Mouse (Mus musculus): ENCODE measurements around the gene Dlk2. TPM values are rescaled to one million over a fixed set of nuclear protein-coding genes. Genes with fewer than 3 reads are reported as not detected.

The Dlk2 gene
- polyA plus RNA-seq, 1 experiment from 2014 or later = 9.0 TPM

- H3K36me3 ChIP-seq = no peaks in the 10 kb centered on the region
- ATAC-seq (ENCODE audit: low read depth) = no peak
- H3K27me3 ChIP-seq = no peaks in the 10 kb centered on the region
- H3K9ac ChIP-seq = no peak overlapping the region
- 23% methylated on average over 5 of the region's 5 CpGs for WGBS
- no peak overlapping the region for H3K4me3 ChIP-seq
- H3K9me3 ChIP-seq = no peaks in the 10 kb centered on the region
- H3K27ac ChIP-seq (replicated peaks) = no peak overlapping the region
- no peaks in the 10 kb centered on the region for H3K4me1 ChIP-seq (replicated peaks)
- H3K4me2 ChIP-seq = no peak overlapping the region
Observed at GRCm38 (mm10) chr17:46336475-46336874, 39.3 kb downstream of the Dlk2 start.

- no peak for ATAC-seq (ENCODE audit: low read depth)
- WGBS = 86% methylated on average over 7 of the region's 7 CpGs
- Histone ChIP-seq H3K4me1 (replicated peaks) (no peaks in the 10 kb centered on the region), H3K27ac (replicated peaks) (no peak overlapping the region), H3K27me3 (no peaks in the 10 kb centered on the region), H3K9ac (no peak overlapping the region), H3K4me2 (no peak overlapping the region), H3K4me3 (no peak overlapping the region), H3K9me3 (0 out of 2 replicates have a peak, but pooled peaks cover 3% of the 10 kb centered on the region), H3K36me3 (no peaks in the 10 kb centered on the region)
Observed at GRCm38 (mm10) chr17:46341208-46341607, 44.0 kb downstream of the Dlk2 start.

DNA sequence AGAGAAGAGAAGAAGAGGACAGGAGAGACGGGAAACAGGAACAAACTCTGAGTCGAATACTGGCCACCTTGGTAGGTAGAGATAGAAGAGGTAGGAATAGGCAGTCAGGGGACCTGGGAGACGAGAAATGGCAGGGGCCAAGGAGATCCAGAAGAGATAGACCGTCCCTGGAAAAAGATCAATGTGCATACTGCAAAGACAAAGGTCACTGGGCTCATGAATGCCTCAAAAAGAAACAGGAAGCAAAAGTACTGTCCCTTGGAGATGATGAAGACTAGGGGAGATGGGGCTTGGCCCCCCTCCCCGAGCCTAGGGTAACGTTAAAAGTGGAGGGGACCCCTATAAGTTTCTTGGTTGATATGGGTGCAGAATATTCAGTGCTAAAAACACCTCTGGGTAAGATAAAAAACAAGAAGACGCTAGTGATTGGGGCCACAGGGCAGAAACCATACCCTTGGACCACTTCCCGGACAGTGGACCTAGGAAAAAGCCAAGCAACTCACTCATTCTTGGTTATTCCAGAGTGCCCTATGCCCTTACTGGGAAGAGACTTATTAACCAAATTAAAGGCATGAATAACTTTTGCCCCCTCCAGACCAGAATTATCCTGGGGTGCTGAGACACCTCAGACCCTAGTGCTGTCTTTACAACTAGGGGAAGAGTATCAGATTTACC lies 53.9 kb downstream of the Dlk2 start:
- Histone ChIP-seq H3K4me1 (replicated peaks) (no peaks in the 10 kb centered on the region), H3K9ac (no peak overlapping the region), H3K4me3 (no peak overlapping the region), H3K27me3 (no peaks in the 10 kb centered on the region), H3K27ac (replicated peaks) (no peak overlapping the region), H3K9me3 (0 out of 2 replicates have a peak, but pooled peaks cover 6% of the 10 kb centered on the region), H3K36me3 (no peaks in the 10 kb centered on the region), H3K4me2 (no peak overlapping the region)
- no peak for ATAC-seq (ENCODE audit: low read depth)
- WGBS = 89% methylated on average over 8 of the region's 8 CpGs

Other genes with a start within 250 kb of the Dlk2 start
- 144 and 154 TPM in 2 replicates for gene Mrps18a, start 186.4 kb upstream of the Dlk2 start, polyA plus RNA-seq (2015; fragmentation: Nextera tagmentation; extraction: Ambion mirVana)
- gene Rsph9, start 153.2 kb upstream of the Dlk2 start, polyA plus RNA-seq (2015; fragmentation: Nextera tagmentation; extraction: Ambion mirVana) = 17.3 and 19.9 TPM in 2 replicates
- 24.1 and 30.8 TPM in 2 replicates for gene Mad2l1bp, start 143.9 kb upstream of the Dlk2 start, polyA plus RNA-seq (2015; fragmentation: Nextera tagmentation; extraction: Ambion mirVana)
- 35.9 and 38.2 TPM in 2 replicates for gene Gtpbp2, start 136.4 kb upstream of the Dlk2 start, polyA plus RNA-seq (2015; fragmentation: Nextera tagmentation; extraction: Ambion mirVana)
- gene Polh, start 94.8 kb upstream of the Dlk2 start, polyA plus RNA-seq (2015; fragmentation: Nextera tagmentation; extraction: Ambion mirVana) = 8.0 and 8.4 TPM in 2 replicates
- gene Xpo5, start 94.6 kb upstream of the Dlk2 start, polyA plus RNA-seq (2015; fragmentation: Nextera tagmentation; extraction: Ambion mirVana) = 34.3 and 35.2 TPM in 2 replicates
- gene Polr1c, start 49.4 kb upstream of the Dlk2 start, polyA plus RNA-seq (2015; fragmentation: Nextera tagmentation; extraction: Ambion mirVana) = 84.3 and 93.8 TPM in 2 replicates
- 81.9 and 83.1 TPM in 2 replicates for gene Yipf3, start 49.3 kb upstream of the Dlk2 start, polyA plus RNA-seq (2015; fragmentation: Nextera tagmentation; extraction: Ambion mirVana)
- gene Lrrc73, start 43.9 kb upstream of the Dlk2 start, polyA plus RNA-seq (2015; fragmentation: Nextera tagmentation; extraction: Ambion mirVana) = 5.2 and 5.8 TPM in 2 replicates
- gene Tjap1, start 14.4 kb upstream of the Dlk2 start, polyA plus RNA-seq (2015; fragmentation: Nextera tagmentation; extraction: Ambion mirVana) = 35.7 and 36.7 TPM in 2 replicates
- gene Abcc10, start 30.9 kb downstream of the Dlk2 start, polyA plus RNA-seq (2015; fragmentation: Nextera tagmentation; extraction: Ambion mirVana) = 8.1 and 9.2 TPM in 2 replicates
- gene Zfp318, start 86.3 kb downstream of the Dlk2 start, polyA plus RNA-seq (2015; fragmentation: Nextera tagmentation; extraction: Ambion mirVana) = 20.1 and 20.2 TPM in 2 replicates
- 0.96 and 1.5 TPM in 2 replicates for gene Crip3, start 131.5 kb downstream of the Dlk2 start, polyA plus RNA-seq (2015; fragmentation: Nextera tagmentation; extraction: Ambion mirVana)
- gene Slc22a7, start 141.0 kb downstream of the Dlk2 start, polyA plus RNA-seq (2015; fragmentation: Nextera tagmentation; extraction: Ambion mirVana) = not detected in 2 replicates
- gene Ttbk1, start 190.3 kb downstream of the Dlk2 start, polyA plus RNA-seq (2015; fragmentation: Nextera tagmentation; extraction: Ambion mirVana) = 6.0 and 6.9 TPM in 2 replicates
- gene Dnph1, start 199.3 kb downstream of the Dlk2 start, polyA plus RNA-seq (2015; fragmentation: Nextera tagmentation; extraction: Ambion mirVana) = 19.0 and 19.2 TPM in 2 replicates
- gene Cul9, start 249.0 kb downstream of the Dlk2 start, polyA plus RNA-seq (2015; fragmentation: Nextera tagmentation; extraction: Ambion mirVana) = 16.4 and 17.0 TPM in 2 replicates

All from neural tube, embryonic 13.5 days (tissue).